Mouse (Mus musculus): ENCODE data around the gene Xxylt1. TPM values are rescaled to one million over a fixed set of nuclear protein-coding genes. Genes with fewer than 3 reads are reported as not detected.

Gene Xxylt1
- 1.6 and 1.7 TPM in 2 replicates for polyA plus RNA-seq (2012; rRNA removed)

DNA sequence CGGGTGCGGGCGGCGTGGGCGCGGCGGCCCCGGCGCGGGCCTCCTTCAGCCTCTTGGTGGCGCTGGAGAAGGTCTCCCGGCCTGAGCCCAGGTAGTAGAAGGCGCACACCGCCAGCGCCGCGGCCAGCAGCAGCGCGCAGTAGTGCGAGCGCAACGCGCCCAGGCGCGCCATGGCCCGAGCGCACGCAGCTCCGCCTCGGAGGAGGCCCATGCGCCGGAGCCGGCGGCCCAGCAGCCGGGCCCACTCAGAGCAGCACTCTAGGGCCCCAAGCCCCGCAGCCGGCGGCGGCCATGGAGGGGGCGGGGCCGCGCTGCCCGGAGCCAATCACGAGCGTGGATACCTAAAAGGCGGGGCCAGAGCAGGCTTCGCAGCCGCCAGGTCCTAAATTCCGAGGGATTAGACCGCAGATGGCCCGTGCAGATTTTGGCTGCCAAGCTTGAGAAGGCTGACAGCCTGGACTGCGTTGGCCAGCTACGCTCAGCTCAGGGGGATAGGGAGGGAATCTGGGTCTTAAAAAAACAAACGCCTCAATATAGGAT lies at the start of gene Xxylt1:
Gene Xxylt1, minus strand, starts transcription at position 308 of the 540 bp plus-strand sequence.

Other genes starting within 250 kb of the Xxylt1 start
- gene Acap2, start 119.8 kb upstream of the Xxylt1 start, polyA plus RNA-seq (2012; rRNA removed) = 7.0 and 8.1 TPM in 2 replicates
- 14.2 and 15.5 TPM in 2 replicates for gene Ppp1r2, start 193.8 kb upstream of the Xxylt1 start, polyA plus RNA-seq (2012; rRNA removed)
- 0.05 TPM in 1 of 2 replicates, not detected in the other for gene Apod, start 233.4 kb upstream of the Xxylt1 start, polyA plus RNA-seq (2012; rRNA removed)